Mouse (Mus musculus) hindbrain, embryonic 12.5 days (tissue): ENCODE data around the gene Cfap73. TPM values are rescaled to one million over a fixed set of nuclear protein-coding genes. Genes with fewer than 3 reads are reported as not detected.

ENCODE experiments used
- ATAC-seq: fragments of 200-750 bp; cut with Nextera tagmentation; 2 replicates; pipeline ENCODE4 v1.8.0; 2017; ENCODE audit warnings: moderate TSS enrichment; ENCODE audit not compliant: low FRiP score
- H3K27ac ChIP-seq: fragments of 300-500 bp; sonication (generic); 2 replicates; pipeline ENCODE4 v1.5.1; 2016; ENCODE audit warnings: mild to moderate bottlenecking
- H3K27me3 ChIP-seq: fragments of 300-500 bp; sonication (generic); 2 replicates; pipeline ENCODE4 v1.6.1; 2016; ENCODE audit warnings: mild to moderate bottlenecking
- H3K36me3 ChIP-seq: fragments of 300-500 bp; sonication (generic); 2 replicates; pipeline ENCODE4 v1.6.1; 2016; ENCODE audit warnings: mild to moderate bottlenecking
- H3K4me1 ChIP-seq: fragments of 300-500 bp; sonication (generic); 2 replicates; pipeline ENCODE4 v1.6.1; 2016
- H3K4me2 ChIP-seq: fragments of 300-500 bp; sonication (generic); replicated peaks from 2 replicates; pipeline ENCODE4 v1.6.1; 2016; ENCODE audit warnings: mild to moderate bottlenecking
- H3K4me3 ChIP-seq: fragments of 300-500 bp; sonication (generic); 2 replicates; pipeline ENCODE4 v1.5.1; 2016; ENCODE audit warnings: mild to moderate bottlenecking
- H3K9ac ChIP-seq: fragments of 300-500 bp; sonication (generic); 2 replicates; pipeline ENCODE4 v1.6.1; 2016; ENCODE audit warnings: mild to moderate bottlenecking, moderate library complexity
- H3K9me3 ChIP-seq: fragments of 300-500 bp; sonication (generic); replicated peaks from 2 replicates; pipeline ENCODE4 v1.6.1; 2016; ENCODE audit warnings: mild to moderate bottlenecking
- WGBS: fragments of 180-500 bp; shearing (Covaris S2); methylation state at CpG from one replicate; pipeline ENCODE4 v1.1.7; 2016; 5-methylcytosine and 5-hydroxymethylcytosine counted together
- polyA plus RNA-seq: library from polyadenylated mRNA; unstranded; fragments of >200 nt; fragmentation: Nextera tagmentation; extraction: Ambion mirVana; gene quantifications from 2 replicates; pipeline ENCODE4 v1.2.1, GENCODE M21; 2016

The Cfap73 gene
- polyA plus RNA-seq, 1 experiment from 2014 or later = 0.56 TPM

GRCm38 (mm10) chr5:120621078-120621765, 12.8 kb downstream of the Cfap73 start:
- Histone ChIP-seq H3K4me2 (no peak overlapping the region), H3K36me3 (peaks cover 95% of the 10 kb centered on the region), H3K27me3 (no peaks in the 10 kb centered on the region), H3K4me1 (peaks cover 7% of the 10 kb centered on the region; the same call in 1 of the 2 replicates), H3K9me3 (no peaks in the 10 kb centered on the region), H3K4me3 (no peak overlapping the region), H3K9ac (no peak overlapping the region; the same call in 1 of the 2 replicates), H3K27ac (no peak overlapping the region)
- ATAC-seq = no peak
- 95% methylated on average over 23 of the region's 23 CpGs for WGBS

- H3K36me3 ChIP-seq = peaks cover 89% of the 10 kb centered on the region
- WGBS = 69% methylated on average over 18 of the region's 18 CpGs
Measured at GRCm38 (mm10) chr5:120620375-120621077, 13.5 kb downstream of the Cfap73 start.

GRCm38 (mm10) chr5:120619201-120619600, 14.8 kb downstream of the Cfap73 start:
- no peak for ATAC-seq
- no peak overlapping the region for H3K4me2 ChIP-seq
- WGBS = 18% methylated on average over 5 of the region's 5 CpGs
- peaks cover 85% of the 10 kb centered on the region for H3K36me3 ChIP-seq
- H3K9me3 ChIP-seq = 0 out of 2 replicates have a peak, but pooled peaks cover 4% of the 10 kb centered on the region
- no peak overlapping the region for H3K4me3 ChIP-seq
- H3K27ac ChIP-seq = no peak overlapping the region
- H3K4me1 ChIP-seq = peaks cover 7% of the 10 kb centered on the region
- no peak overlapping the region for H3K9ac ChIP-seq
- H3K27me3 ChIP-seq = no peaks in the 10 kb centered on the region

More at GRCm38 (mm10) chr5:120620375-120621077, 13.5 kb downstream of the Cfap73 start:
- H3K4me2 ChIP-seq = no peak overlapping the region
- ATAC-seq = peak; percentile 32; the same call in 1 of the 2 replicates
- H3K4me1 ChIP-seq = peaks cover 7% of the 10 kb centered on the region; the same call in 1 of the 2 replicates
- 0 out of 2 replicates have a peak, but pooled peaks cover 4% of the 10 kb centered on the region for H3K9me3 ChIP-seq
- H3K27ac ChIP-seq = no peak overlapping the region
- no peaks in the 10 kb centered on the region for H3K27me3 ChIP-seq
- H3K4me3 ChIP-seq = no peak overlapping the region
- no peak overlapping the region for H3K9ac ChIP-seq

GRCm38 (mm10) chr5:120618778-120619177, 15.3 kb downstream of the Cfap73 start:
- H3K9me3 ChIP-seq = 0 out of 2 replicates have a peak, but pooled peaks cover 4% of the 10 kb centered on the region
- ATAC-seq = no peak
- peaks cover 11% of the 10 kb centered on the region for H3K4me1 ChIP-seq
- H3K4me3 ChIP-seq = no peak overlapping the region
- H3K27ac ChIP-seq = no peak overlapping the region
- H3K27me3 ChIP-seq = no peaks in the 10 kb centered on the region
- WGBS = 84% methylated on average over 12 of the region's 12 CpGs
- H3K4me2 ChIP-seq = no peak overlapping the region
- H3K9ac ChIP-seq = no peak overlapping the region
- peaks cover 80% of the 10 kb centered on the region for H3K36me3 ChIP-seq

- H3K4me2 ChIP-seq = no peak overlapping the region
- H3K9ac ChIP-seq = no peak overlapping the region
- ATAC-seq = no peak
- 0 out of 2 replicates have a peak, but pooled peaks cover 4% of the 10 kb centered on the region for H3K9me3 ChIP-seq
- no peaks in the 10 kb centered on the region for H3K27me3 ChIP-seq
- no peak overlapping the region for H3K27ac ChIP-seq
- no peak overlapping the region for H3K4me3 ChIP-seq
- H3K36me3 ChIP-seq = peaks cover 52% of the 10 kb centered on the region
- H3K4me1 ChIP-seq = peaks cover 19% of the 10 kb centered on the region
- WGBS = 98% methylated on average over 4 of the region's 4 CpGs
Measured at GRCm38 (mm10) chr5:120615903-120616302, 18.1 kb downstream of the Cfap73 start.

- Histone ChIP-seq H3K4me3 (peak overlapping the region; percentile 64), H3K36me3 (peaks cover 30% of the 10 kb centered on the region), H3K4me1 (peaks cover 18% of the 10 kb centered on the region), H3K27me3 (no peaks in the 10 kb centered on the region), H3K9me3 (0 out of 2 replicates have a peak, but pooled peaks cover 4% of the 10 kb centered on the region), H3K9ac (peak overlapping the region; percentile 66), H3K4me2 (peak overlapping the region; percentile 91), H3K27ac (peak overlapping the region; percentile 76)
- WGBS = under 1% methylated on average over 69 of the region's 69 CpGs
- peak; percentile 94 for ATAC-seq
Measured at GRCm38 (mm10) chr5:120612822-120613604, 21.0 kb downstream of the Cfap73 start.

- ATAC-seq = peak; percentile 88
- Histone ChIP-seq H3K9ac (peak within 1 kb of the TSS; percentile 66), H3K27ac (peak within 1 kb of the TSS; percentile 76), H3K4me2 (peak within 1 kb of the TSS; percentile 91), H3K4me3 (peak within 1 kb of the TSS; percentile 64), H3K4me1 (peaks cover 18% of the 10 kb centered on the region), H3K36me3 (peaks cover 27% of the 10 kb centered on the region), H3K9me3 (0 out of 2 replicates have a peak, but pooled peaks cover 4% of the 10 kb centered on the region), H3K27me3 (no peaks in the 10 kb centered on the region)
- WGBS = under 1% methylated on average over 22 of the region's 22 CpGs
Measured at GRCm38 (mm10) chr5:120612442-120612821, 21.6 kb downstream of the Cfap73 start, which contains the start of the genes Rita1 and Ddx54. Gene Rita1, minus strand, starts transcription at chr5:120612589. Gene Ddx54, plus strand, starts transcription at chr5:120612739.

GRCm38 (mm10) chr5:120611416-120611815, 22.6 kb downstream of the Cfap73 start:
- Histone ChIP-seq H3K27ac (no peak overlapping the region), H3K9me3 (0 out of 2 replicates have a peak, but pooled peaks cover 4% of the 10 kb centered on the region), H3K4me2 (peak overlapping the region; percentile 91), H3K27me3 (no peaks in the 10 kb centered on the region), H3K36me3 (peaks cover 19% of the 10 kb centered on the region; the same call in 1 of the 2 replicates), H3K9ac (peak overlapping the region; percentile 48), H3K4me3 (peak overlapping the region; percentile 64), H3K4me1 (peaks cover 18% of the 10 kb centered on the region)
- ATAC-seq = no peak
- 55% methylated on average over 8 of the region's 8 CpGs for WGBS

GRCm38 (mm10) chr5:120610906-120611305, 23.1 kb downstream of the Cfap73 start:
- WGBS = 94% methylated on average over 5 of the region's 5 CpGs
- Histone ChIP-seq H3K27ac (no peak overlapping the region), H3K9ac (peak overlapping the region; percentile 48; the same call in 1 of the 2 replicates), H3K27me3 (no peaks in the 10 kb centered on the region), H3K4me3 (no peak overlapping the region), H3K36me3 (peaks cover 19% of the 10 kb centered on the region; the same call in 1 of the 2 replicates), H3K9me3 (0 out of 2 replicates have a peak, but pooled peaks cover 4% of the 10 kb centered on the region), H3K4me2 (peak overlapping the region; percentile 91), H3K4me1 (peaks cover 18% of the 10 kb centered on the region)
- ATAC-seq = no peak

GRCm38 (mm10) chr5:120609246-120609775, 24.7 kb downstream of the Cfap73 start:
- WGBS = 85% methylated on average over 16 of the region's 16 CpGs
- Histone ChIP-seq H3K9me3 (no peaks in the 10 kb centered on the region), H3K27ac (no peak overlapping the region), H3K4me3 (no peak overlapping the region), H3K9ac (peak overlapping the region; percentile 42; the same call in 1 of the 2 replicates), H3K36me3 (peaks cover 9% of the 10 kb centered on the region; the same call in 1 of the 2 replicates), H3K4me1 (peaks cover 21% of the 10 kb centered on the region), H3K4me2 (no peak overlapping the region), H3K27me3 (no peaks in the 10 kb centered on the region)
- no peak for ATAC-seq

GRCm38 (mm10) chr5:120607335-120607734, 26.7 kb downstream of the Cfap73 start:
- Histone ChIP-seq H3K27me3 (no peaks in the 10 kb centered on the region), H3K4me3 (no peak overlapping the region), H3K9ac (no peak overlapping the region), H3K4me2 (no peak overlapping the region), H3K9me3 (no peaks in the 10 kb centered on the region), H3K27ac (no peak overlapping the region), H3K36me3 (peaks cover 9% of the 10 kb centered on the region; the same call in 1 of the 2 replicates), H3K4me1 (peaks cover 14% of the 10 kb centered on the region)
- ATAC-seq = no peak
- 80% methylated on average over 3 of the region's 3 CpGs for WGBS
